12 mouse cellular contexts compared by ENCODE assay signal in the genomic region with DNA sequence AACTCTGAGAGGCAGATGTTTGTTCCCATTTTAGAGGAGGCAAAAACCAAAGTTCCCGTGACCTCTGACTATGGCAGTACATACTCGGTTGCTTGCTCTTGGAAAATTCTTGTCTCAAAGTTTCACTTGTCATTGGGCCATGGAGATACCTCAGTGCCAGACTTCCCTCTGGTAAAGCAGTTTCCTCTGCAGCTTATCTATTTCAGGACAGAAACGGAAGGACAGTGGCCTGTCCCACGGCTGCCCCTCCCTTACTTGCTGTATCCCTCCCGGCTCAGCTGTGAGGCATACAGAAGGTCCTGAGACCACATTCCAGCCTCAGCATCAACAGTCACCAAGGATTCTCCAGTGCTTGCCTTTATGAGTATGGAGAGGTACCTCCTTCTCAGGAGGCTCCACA.
DNase-seq lines count a peak whose midpoint lies in the region; ATAC-seq and TF ChIP-seq lines count a peak whose summit lies in the region.
"Had no signal": no experiment of that assay in that cellular context is flagged by ENCODE, and none has a peak within 500 bp of the region (broad histone marks: within the 10 kb centered on the region; RNA-seq: fewer than 3 reads in every experiment).

No protein-coding gene starts in this region.

- H3K9ac ChIP-seq in heart, adult 2 months (ENCODE audit: low read depth, low read length): no peak overlapping the region
- H3K9ac ChIP-seq in forebrain, embryonic 14.5 days (ENCODE audit: low read length): no peak overlapping the region
- H3K9ac ChIP-seq: forebrain, embryonic 15.5 days; limb, embryonic 12.5 days had no signal

- H3K36me3 ChIP-seq in heart, adult 2 months (ENCODE audit: control insufficient read depth, insufficient read depth, low read length): peaks cover 5% of the 10 kb centered on the region; the same call in 1 of the 2 replicates
- H3K36me3 ChIP-seq in macrophage (ENCODE audit: inconsistent target): no peaks in the 10 kb centered on the region
- H3K36me3 ChIP-seq in forebrain, embryonic 14.5 days (ENCODE audit: control insufficient read depth, insufficient read depth, low read length): no peaks in the 10 kb centered on the region
- H3K36me3 ChIP-seq: forebrain, embryonic 15.5 days; limb, embryonic 12.5 days had no signal

- H3K9me3 ChIP-seq in forebrain, embryonic 14.5 days (replicated peaks; ENCODE audit: control insufficient read depth, low read length): no peaks in the 10 kb centered on the region
- H3K9me3 ChIP-seq: forebrain, embryonic 15.5 days; limb, embryonic 12.5 days had no signal

- peaks cover 20% of the 10 kb centered on the region for H3K4me1 ChIP-seq in heart, adult 2 months (ENCODE audit: control insufficient read depth, insufficient read depth, low read length)
- H3K4me1 ChIP-seq in forebrain, embryonic 14.5 days (ENCODE audit: control insufficient read depth, insufficient read depth, low read length): no peaks in the 10 kb centered on the region; the same call in 1 of the 2 replicates
- H3K4me1 ChIP-seq: limb, embryonic 12.5 days had no signal

- 0 out of 2 replicates have a peak, but pooled peaks have one; percentile 35 for TF ChIP-seq POLR2A in heart, adult 2 months (IDR thresholded peaks at IDR 0.05; ENCODE audit: insufficient read depth, low read depth, low read length)

- no peak overlapping the region for H3K4me2 ChIP-seq in forebrain, embryonic 14.5 days (ENCODE audit: low read length)
- H3K4me2 ChIP-seq: forebrain, embryonic 15.5 days; limb, embryonic 12.5 days had no signal

- no peak overlapping the region for H3K4me3 ChIP-seq in layer of hippocampus, adult 2 months
- H3K4me3 ChIP-seq in heart, adult 2 months: no peak overlapping the region
- H3K4me3 ChIP-seq in macrophage (ENCODE audit: inconsistent target): no peak overlapping the region
- no peak overlapping the region for H3K4me3 ChIP-seq in forebrain, embryonic 14.5 days (ENCODE audit: low read depth, low read length)
- H3K4me3 ChIP-seq: forebrain, embryonic 15.5 days; limb, embryonic 12.5 days had no signal

- no peak for TF ChIP-seq CTCF in layer of hippocampus, adult 2 months (conservative IDR thresholded peaks at IDR 0.05)
- TF ChIP-seq CTCF in heart, adult 2 months (IDR thresholded peaks at IDR 0.05): no peak

- H3K27ac ChIP-seq in layer of hippocampus, adult 2 months: peak overlapping the region; percentile 55; the same call in 1 of the 2 replicates
- peak overlapping the region; percentile 57 for H3K27ac ChIP-seq in heart, adult 2 months
- 0 out of 2 replicates have a peak overlapping the region, but pooled peaks have one; percentile 13 for H3K27ac ChIP-seq in macrophage
- no peak overlapping the region for H3K27ac ChIP-seq in forebrain, embryonic 14.5 days (ENCODE audit: low read depth, low read length)
- H3K27ac ChIP-seq: forebrain, embryonic 15.5 days; hindbrain, postnatal 0 days; limb, embryonic 12.5 days had no signal

- no peaks in the 10 kb centered on the region for H3K79me2 ChIP-seq in heart, adult 2 months (replicated peaks; ENCODE audit: control insufficient read depth, insufficient read depth, low read length)
- no peaks in the 10 kb centered on the region for H3K79me2 ChIP-seq in macrophage (ENCODE audit: inconsistent target)

- 5% methylated on average over 5 of the region's 5 CpGs for WGBS in heart, adult 2 months
- WGBS in macrophage (ENCODE audit: missing documents): 5% methylated on average over 5 of the region's 5 CpGs
- WGBS in forebrain, embryonic 14.5 days: 86% methylated on average over 5 of the region's 5 CpGs

- peak; percentile 59; the same call in 1 of the 2 replicates for TF ChIP-seq EP300 in heart, adult 2 months (IDR thresholded peaks at IDR 0.05; ENCODE audit: insufficient read depth, low read depth, low read length)

- intact Hi-C loops in heart, adult 2 months (cut with DNase I): no loop called here

- no peaks in the 10 kb centered on the region for H3K27me3 ChIP-seq in heart, adult 2 months (ENCODE audit: control insufficient read depth, insufficient read depth, low read length)
- H3K27me3 ChIP-seq in forebrain, embryonic 14.5 days (replicated peaks; ENCODE audit: control insufficient read depth, insufficient read depth, low read length): no peaks in the 10 kb centered on the region
- H3K27me3 ChIP-seq: forebrain, embryonic 15.5 days; limb, embryonic 12.5 days had no signal

- no peak for ATAC-seq in forebrain, embryonic 14.5 days
- ATAC-seq: forebrain, embryonic 15.5 days; hindbrain, postnatal 0 days had no signal

- no peak for DNase-seq in layer of hippocampus, adult 2 months (ENCODE audit: low spot score in 2 of 2)
- no peak for DNase-seq in layer of hippocampus, adult 8-10 months (ENCODE audit: low spot score in 2 of 2)
- peak; percentile 45 to 52 for DNase-seq in heart, adult 2 months
- DNase-seq in kidney, adult 8-10 months: peak; percentile 15 to 26
- DNase-seq in forebrain, embryonic 14.5 days (ENCODE audit: low spot score): no peak
- DNase-seq in retina, postnatal 1 day: no peak
- no peak for DNase-seq in thymus, postnatal 0 days (ENCODE audit: low spot score)
- DNase-seq: cerebellum, postnatal 36 days had no signal

Comparison
In these comparisons a context has a peak if more than half of its experiments do, and no peak if none do; other contexts are left out.
1. DNase-seq: peak in heart, adult 2 months (2 of 2) and kidney, adult 8-10 months (2 of 2); none in layer of hippocampus, adult 2 months (0 of 2), layer of hippocampus, adult 8-10 months (0 of 2), forebrain, embryonic 14.5 days (single experiment), retina, postnatal 1 day (single experiment) and thymus, postnatal 0 days (single experiment).